Mouse (Mus musculus) midbrain, embryonic 11.5 days (tissue): ENCODE results near the gene Ndc1. TPM values are rescaled to one million over a fixed set of nuclear protein-coding genes. Genes with fewer than 3 reads are reported as not detected.

ENCODE experiments used
- ATAC-seq: fragments of 200-750 bp; cut with Nextera tagmentation; 2 replicates; pipeline ENCODE4 v1.8.0; 2017; ENCODE audit warnings: moderate TSS enrichment, moderate library complexity; ENCODE audit not compliant: low FRiP score
- DNase-seq: peaks from one replicate; pipeline ENCODE4 v3.0.0; 2015; ENCODE audit warnings: low spot score; ENCODE audit errors: missing footprints
- H3K27ac ChIP-seq: fragments of 300-500 bp; sonication (generic); 2 replicates; pipeline ENCODE4 v1.5.1; 2014; ENCODE audit warnings: low read depth, low read length
- H3K27me3 ChIP-seq: fragments of 300-500 bp; sonication (generic); 2 replicates; pipeline ENCODE4 v1.6.1; 2014; ENCODE audit warnings: mild to moderate bottlenecking, low read length, moderate library complexity, mixed read lengths; ENCODE audit not compliant: control insufficient read depth, insufficient read depth
- H3K36me3 ChIP-seq: fragments of 300-500 bp; sonication (generic); 2 replicates; pipeline ENCODE4 v1.6.1; 2014; ENCODE audit warnings: mild to moderate bottlenecking, low read length, moderate library complexity, mixed read lengths; ENCODE audit not compliant: control insufficient read depth, insufficient read depth
- H3K4me1 ChIP-seq: fragments of 300-500 bp; sonication (generic); 2 replicates; pipeline ENCODE4 v1.6.1; 2014; ENCODE audit warnings: low read length; ENCODE audit not compliant: control insufficient read depth, insufficient read depth
- H3K4me2 ChIP-seq: fragments of 300-500 bp; sonication (generic); 2 replicates; pipeline ENCODE4 v1.6.1; 2014; ENCODE audit warnings: mild to moderate bottlenecking, moderate library complexity
- H3K4me3 ChIP-seq: fragments of 300-500 bp; sonication (generic); 2 replicates; pipeline ENCODE4 v1.5.1; 2014; ENCODE audit warnings: low read depth, low read length
- H3K9ac ChIP-seq: fragments of 300-500 bp; sonication (generic); 2 replicates; pipeline ENCODE4 v1.6.1; 2014; ENCODE audit warnings: low read length
- H3K9me3 ChIP-seq: fragments of 300-500 bp; sonication (generic); 2 replicates; pipeline ENCODE4 v1.6.1; 2016; ENCODE audit warnings: low read length; ENCODE audit not compliant: control insufficient read depth
- WGBS: fragments of 180-500 bp; shearing (Covaris S2); extraction: QIAGEN DNeasy Blood & Tissue Kit; methylation state at CpG from one replicate; pipeline ENCODE4 v1.1.7; 2014; 5-methylcytosine and 5-hydroxymethylcytosine counted together
- polyA plus RNA-seq: library from polyadenylated mRNA; unstranded; fragments of >200 nt; fragmentation: Nextera tagmentation; extraction: Ambion mirVana; gene quantifications from 2 replicates; pipeline ENCODE4 v1.2.1, GENCODE M21; 2014

The Ndc1 gene
- 52.9 and 54.3 TPM in 2 replicates for polyA plus RNA-seq

DNA sequence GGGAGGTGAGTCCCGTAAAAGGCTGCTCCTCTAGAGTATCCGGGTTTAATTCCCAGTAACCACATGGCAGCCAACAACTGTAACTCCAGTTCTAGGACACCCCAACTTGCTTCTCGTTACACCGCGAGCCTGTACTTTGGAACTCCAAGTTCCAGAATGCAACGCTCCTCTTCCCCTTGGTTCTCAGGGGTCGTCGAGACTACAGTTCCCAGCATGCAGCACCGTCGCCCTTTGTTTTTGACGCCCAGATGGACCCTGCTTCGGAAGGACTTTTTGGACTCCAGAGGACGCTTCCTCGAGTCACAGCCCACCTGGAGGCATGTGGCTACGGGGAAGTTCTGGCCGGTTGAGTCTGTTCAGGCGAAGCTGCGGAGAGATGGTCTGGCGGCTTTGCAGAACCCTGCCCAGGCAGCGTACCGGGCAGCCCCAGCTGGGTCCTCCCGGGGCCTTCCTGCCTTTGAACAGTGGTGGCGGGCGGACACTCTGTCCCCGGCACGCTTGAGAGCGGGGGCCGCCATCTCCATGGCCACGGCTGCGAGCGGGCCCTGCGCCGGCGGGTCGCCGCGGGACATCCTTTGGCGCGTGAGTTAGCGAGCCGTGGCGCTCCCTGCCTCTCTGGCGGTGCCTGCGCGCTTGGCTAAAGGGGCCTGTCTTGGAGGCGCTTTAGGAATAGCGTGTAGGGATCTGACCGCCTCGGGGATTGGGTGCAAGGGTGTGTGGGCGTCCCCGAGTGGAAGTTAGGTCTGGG lies at the start of gene Ndc1:
TSS of gene Ndc1 (plus strand) at position 218 of the 748 bp plus-strand sequence.
- ATAC-seq (peak; percentile 99), DNase-seq (peak; percentile 98)
- H3K9ac ChIP-seq, result peak within 1 kb of the TSS; percentile 92
- peaks cover 5% of the 10 kb centered on the region; the same call in 1 of the 2 replicates for H3K4me1 ChIP-seq
- H3K27ac ChIP-seq, result peak within 1 kb of the TSS; percentile 86
- peaks cover 11% of the 10 kb centered on the region; the same call in 1 of the 2 replicates for H3K36me3 ChIP-seq
- no peaks in the 10 kb centered on the region for H3K9me3 ChIP-seq
- under 1% methylated on average over 51 of the region's 51 CpGs for whole genome bisulfite sequencing
- peak within 1 kb of the TSS; percentile 82 for H3K4me3 ChIP-seq
- H3K4me2 ChIP-seq, result peak within 1 kb of the TSS; percentile 72
- no peaks in the 10 kb centered on the region for H3K27me3 ChIP-seq

DNA sequence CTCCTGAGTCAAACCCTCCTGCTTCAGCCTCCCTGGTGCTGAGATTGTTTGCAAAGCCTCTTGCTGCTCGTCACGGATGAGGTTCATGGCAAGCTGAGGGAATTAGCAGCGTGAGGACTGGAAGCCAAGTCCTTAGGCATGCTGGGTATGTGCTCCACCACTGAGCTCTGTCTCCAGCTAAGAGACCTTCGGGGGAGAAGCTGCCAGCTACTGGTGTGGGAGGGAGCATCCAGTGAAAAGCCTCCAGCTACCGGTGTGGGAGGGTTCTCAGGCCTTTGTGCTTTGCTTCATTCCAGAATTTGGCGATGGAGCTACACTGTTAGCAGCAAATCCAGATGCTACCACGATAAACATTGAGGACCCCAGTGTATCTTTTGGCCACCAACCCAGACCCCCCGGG lies 48.9 kb upstream of the Ndc1 start:
- H3K9ac ChIP-seq, result no peak overlapping the region
- no peak overlapping the region for H3K4me3 ChIP-seq
- no peak for DNase-seq
- 0 out of 2 replicates have a peak, but pooled peaks cover 2% of the 10 kb centered on the region for H3K36me3 ChIP-seq
- H3K27me3 ChIP-seq, result no peaks in the 10 kb centered on the region
- no peak overlapping the region for H3K4me2 ChIP-seq
- no peak for ATAC-seq
- peaks cover 7% of the 10 kb centered on the region for H3K4me1 ChIP-seq
- no peak overlapping the region for H3K27ac ChIP-seq
- H3K9me3 ChIP-seq, result no peaks in the 10 kb centered on the region
- 77% methylated on average over 8 of the region's 8 CpGs for WGBS

DNA sequence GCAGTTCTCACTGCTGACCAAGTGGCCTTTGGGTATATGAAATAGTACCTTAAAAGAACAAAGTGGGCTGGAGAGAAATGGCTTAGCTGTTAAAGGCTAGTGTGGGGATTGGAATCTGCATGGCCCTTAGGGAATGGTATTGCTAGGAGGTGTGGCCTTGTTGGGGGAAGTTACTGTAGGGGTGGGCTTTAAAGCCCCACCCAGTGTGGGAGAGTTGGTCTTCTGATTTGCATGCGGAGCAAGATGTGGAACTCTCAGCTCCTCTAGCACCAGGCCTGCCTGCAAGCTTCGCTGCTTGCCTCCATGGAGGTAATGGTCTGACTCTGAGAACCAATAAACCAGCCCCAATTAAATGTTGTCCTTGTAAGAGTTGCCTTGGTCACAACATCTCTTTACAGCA lies 46.5 kb upstream of the Ndc1 start:
- DNase-seq (no peak), ATAC-seq (no peak)
- no peak overlapping the region for H3K27ac ChIP-seq
- no peak overlapping the region for H3K4me2 ChIP-seq
- H3K27me3 ChIP-seq, result no peaks in the 10 kb centered on the region
- H3K4me3 ChIP-seq, result no peak overlapping the region
- H3K36me3 ChIP-seq, result 0 out of 2 replicates have a peak, but pooled peaks cover 2% of the 10 kb centered on the region
- WGBS, result 79% methylated on average over 2 of the region's 2 CpGs
- no peaks in the 10 kb centered on the region for H3K4me1 ChIP-seq
- no peak overlapping the region for H3K9ac ChIP-seq
- H3K9me3 ChIP-seq, result no peaks in the 10 kb centered on the region

GRCm38 (mm10) chr4:107323113-107323512 lies 44.5 kb upstream of the Ndc1 start:
- no peak for DNase-seq
- WGBS, result 98% methylated on average over 2 of the region's 2 CpGs
- no peak overlapping the region for H3K27ac ChIP-seq
- no peaks in the 10 kb centered on the region for H3K9me3 ChIP-seq
- no peak for ATAC-seq
- H3K9ac ChIP-seq, result no peak overlapping the region
- no peak overlapping the region for H3K4me2 ChIP-seq
- H3K4me1 ChIP-seq, result no peaks in the 10 kb centered on the region
- H3K4me3 ChIP-seq, result no peak overlapping the region
- H3K36me3 ChIP-seq, result 0 out of 2 replicates have a peak, but pooled peaks cover 2% of the 10 kb centered on the region
- no peaks in the 10 kb centered on the region for H3K27me3 ChIP-seq

- Histone ChIP-seq H3K27ac (no peak overlapping the region), H3K27me3 (no peaks in the 10 kb centered on the region), H3K9me3 (no peaks in the 10 kb centered on the region), H3K4me2 (no peak overlapping the region), H3K36me3 (no peaks in the 10 kb centered on the region), H3K9ac (no peak overlapping the region), H3K4me3 (no peak overlapping the region), H3K4me1 (no peaks in the 10 kb centered on the region)
- DNase-seq (no peak), ATAC-seq (no peak)
- 94% methylated on average over 8 of the region's 8 CpGs for WGBS
Observed at GRCm38 (mm10) chr4:107328530-107328929, 39.1 kb upstream of the Ndc1 start.

DNA sequence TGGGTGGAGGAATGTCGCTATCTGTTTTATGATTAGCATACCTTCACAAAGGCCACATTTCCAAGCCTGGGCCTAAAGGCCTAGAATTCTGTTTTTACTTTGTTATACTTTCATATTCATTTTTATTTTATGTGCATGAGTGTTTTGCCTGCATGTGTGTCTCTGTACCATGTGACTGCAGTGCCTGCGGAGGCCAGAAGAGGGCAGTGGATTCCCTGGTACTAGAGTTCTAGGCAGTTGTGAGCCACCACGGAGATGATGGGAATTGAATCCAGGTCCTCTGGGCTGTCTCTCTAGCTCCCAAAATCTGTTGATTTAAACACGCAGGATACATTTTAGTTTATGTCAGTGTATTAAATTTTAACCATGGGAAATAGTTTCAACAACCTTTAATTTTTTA lies 34.1 kb upstream of the Ndc1 start:
- Histone ChIP-seq H3K9ac (no peak overlapping the region), H3K27me3 (no peaks in the 10 kb centered on the region), H3K27ac (no peak overlapping the region), H3K4me1 (no peaks in the 10 kb centered on the region), H3K36me3 (no peaks in the 10 kb centered on the region), H3K4me3 (no peak overlapping the region), H3K9me3 (no peaks in the 10 kb centered on the region), H3K4me2 (no peak overlapping the region)
- DNase-seq, result no peak
- no peak for ATAC-seq
- 94% methylated on average over 4 of the region's 4 CpGs for WGBS

GRCm38 (mm10) chr4:107336356-107336755 lies 31.2 kb upstream of the Ndc1 start:
- WGBS, result 89% methylated on average over 8 of the region's 8 CpGs
- no peaks in the 10 kb centered on the region for H3K4me1 ChIP-seq
- DNase-seq, result no peak
- no peak for ATAC-seq
- H3K27me3 ChIP-seq, result no peaks in the 10 kb centered on the region
- no peak overlapping the region for H3K9ac ChIP-seq
- no peaks in the 10 kb centered on the region for H3K36me3 ChIP-seq
- no peak overlapping the region for H3K27ac ChIP-seq
- H3K4me3 ChIP-seq, result no peak overlapping the region
- H3K4me2 ChIP-seq, result no peak overlapping the region
- no peaks in the 10 kb centered on the region for H3K9me3 ChIP-seq

- Histone ChIP-seq H3K4me2 (no peak overlapping the region), H3K4me1 (no peaks in the 10 kb centered on the region), H3K27ac (no peak overlapping the region), H3K4me3 (no peak overlapping the region), H3K9ac (no peak overlapping the region), H3K36me3 (no peaks in the 10 kb centered on the region), H3K9me3 (no peaks in the 10 kb centered on the region), H3K27me3 (no peaks in the 10 kb centered on the region)
- WGBS, result 91% methylated on average over 5 of the region's 5 CpGs
- DNase-seq (no peak), ATAC-seq (no peak)
Observed at GRCm38 (mm10) chr4:107337455-107337854, 30.1 kb upstream of the Ndc1 start.

- H3K27ac ChIP-seq, result no peak overlapping the region
- no peaks in the 10 kb centered on the region for H3K9me3 ChIP-seq
- H3K4me3 ChIP-seq, result no peak overlapping the region
- no peaks in the 10 kb centered on the region for H3K27me3 ChIP-seq
- H3K4me2 ChIP-seq, result no peak overlapping the region
- ATAC-seq (no peak), DNase-seq (no peak)
- no peaks in the 10 kb centered on the region for H3K36me3 ChIP-seq
- H3K9ac ChIP-seq, result no peak overlapping the region
- WGBS, result 52% methylated on average over 5 of the region's 5 CpGs
- H3K4me1 ChIP-seq, result no peaks in the 10 kb centered on the region
Observed at GRCm38 (mm10) chr4:107341354-107341753, 26.2 kb upstream of the Ndc1 start.
